In genomic region chr11:21239021-21239661, GRCm38 (mm10) we compare ENCODE assay signal across 8 mouse cellular contexts. TPM values are rescaled to one million over a fixed set of nuclear protein-coding genes. Genes with fewer than 3 reads are reported as not detected.
A peak's percentile ranks its signal among the peaks of the same experiment; 100 is the strongest.
DNase-seq lines count a peak whose midpoint lies in the region; ATAC-seq and TF ChIP-seq lines count a peak whose summit lies in the region.

Gene Vps54, plus strand, starts transcription at chr11:21239281.

- peak within 1 kb of the TSS; percentile 70 for H3K4me2 ChIP-seq in embryonic facial prominence, embryonic 13.5 days
- peak within 1 kb of the TSS; percentile 70 for H3K4me2 ChIP-seq in midbrain, postnatal 0 days (ENCODE audit: low read depth, low read length, poor library complexity, severe bottlenecking)

- peak; percentile 73 for ATAC-seq in embryonic facial prominence, embryonic 13.5 days (ENCODE audit: insufficient number of reproducible peaks, insufficient read depth, low FRiP score, low TSS enrichment, low read depth)
- peak; percentile 86 for ATAC-seq in midbrain, postnatal 0 days (ENCODE audit: low FRiP score)

- WGBS in embryonic facial prominence, embryonic 13.5 days = under 1% methylated on average over 62 of the region's 84 CpGs
- under 1% methylated on average over 50 of the region's 84 CpGs for WGBS in midbrain, postnatal 0 days

- H3K4me1 ChIP-seq in embryonic facial prominence, embryonic 13.5 days = peaks cover 11% of the 10 kb centered on the region
- no peaks in the 10 kb centered on the region for H3K4me1 ChIP-seq in midbrain, postnatal 0 days (ENCODE audit: insufficient read depth, low read length)

- peak within 1 kb of the TSS; percentile 94 for H3K4me3 ChIP-seq in embryonic facial prominence, embryonic 13.5 days
- H3K4me3 ChIP-seq in midbrain, postnatal 0 days (ENCODE audit: low read depth, low read length) = peak within 1 kb of the TSS; percentile 92

- H3K27ac ChIP-seq in embryonic facial prominence, embryonic 13.5 days = peak within 1 kb of the TSS; percentile 97
- H3K27ac ChIP-seq in midbrain, postnatal 0 days (ENCODE audit: low read depth, low read length) = peak within 1 kb of the TSS; percentile 98

- H3K9ac ChIP-seq in embryonic facial prominence, embryonic 13.5 days = peak within 1 kb of the TSS; percentile 99
- H3K9ac ChIP-seq in midbrain, postnatal 0 days (replicated peaks; ENCODE audit: low read length, poor library complexity, severe bottlenecking) = peak within 1 kb of the TSS; percentile 99

- H3K27me3 ChIP-seq in embryonic facial prominence, embryonic 13.5 days = no peaks in the 10 kb centered on the region
- no peaks in the 10 kb centered on the region for H3K27me3 ChIP-seq in midbrain, postnatal 0 days (ENCODE audit: insufficient read depth, low read length)
- no peaks in the 10 kb centered on the region for H3K27me3 ChIP-seq in splenic B cell, adult 2 months (ENCODE audit: control insufficient read depth, insufficient read depth, low read length, poor library complexity, severe bottlenecking)

- peak; percentile 24 to 65 for DNase-seq in urinary bladder, adult 18-20 months (ENCODE audit: low spot score in 2 of 2)
- DNase-seq in urinary bladder, postnatal 10 days (ENCODE audit: low spot score) = no peak
- no peak for DNase-seq in heart, adult 8-10 months (ENCODE audit: low spot score)
- DNase-seq in kidney, adult 8-10 months = peak; percentile 27 to 51
- DNase-seq in liver = peak; percentile 76
- peak; percentile 42 for DNase-seq in midbrain, postnatal 0 days (ENCODE audit: low spot score)
- peak; percentile 47 for DNase-seq in splenic B cell, adult 2 months (ENCODE audit: low read depth, low spot score)

- TF ChIP-seq CTCF in midbrain, postnatal 0 days (IDR thresholded peaks at IDR 0.05) = no peak

- H3K9me3 ChIP-seq in embryonic facial prominence, embryonic 13.5 days = no peaks in the 10 kb centered on the region
- no peaks in the 10 kb centered on the region for H3K9me3 ChIP-seq in midbrain, postnatal 0 days (ENCODE audit: low read length)

- no peaks in the 10 kb centered on the region for H3K36me3 ChIP-seq in embryonic facial prominence, embryonic 13.5 days
- H3K36me3 ChIP-seq in midbrain, postnatal 0 days (ENCODE audit: insufficient read depth, low read length) = no peaks in the 10 kb centered on the region
- no peaks in the 10 kb centered on the region for H3K36me3 ChIP-seq in splenic B cell, adult 2 months (ENCODE audit: control insufficient read depth, insufficient read depth, low read length, poor library complexity, severe bottlenecking)

RNA-seq across cellular contexts. Expression of gene Vps54, which starts in this region (rescaled TPM):
- 13.7 and 14.9 TPM in 2 replicates for polyA plus RNA-seq in embryonic facial prominence, embryonic 13.5 days (2015; fragmentation: Nextera tagmentation; extraction: Ambion mirVana)
- 10 to 100 TPM; 18.5 to 20.4 (median 19.4) TPM for total RNA-seq in heart, adult 8-10 months (2022)
- 30.2 and 39.5 TPM in 2 replicates for total RNA-seq in midbrain, postnatal 0 days (2014; rRNA removed)
- polyA plus RNA-seq in midbrain, postnatal 0 days (2015; fragmentation: Nextera tagmentation; extraction: Ambion mirVana) = 5.6 and 6.4 TPM in 2 replicates

Comparison
In these comparisons a context has a peak if more than half of its experiments do, and no peak if none do; other contexts are left out.
1. DNase-seq: peak in urinary bladder, adult 18-20 months (2 of 2), kidney, adult 8-10 months (2 of 2), liver (single experiment), midbrain, postnatal 0 days (single experiment) and splenic B cell, adult 2 months (single experiment); none in urinary bladder, postnatal 10 days (single experiment) and heart, adult 8-10 months (single experiment).